Mouse (Mus musculus) erythroblast, embryonic 14.5 days (primary cell): ENCODE measurements around the gene Synj2.

Source experiments
- GATA1 ChIP-seq: IDR thresholded peaks from 2 replicates; pipeline ENCODE4 v1.6.1; 2012; ENCODE audit warnings: low read length, inconsistent platforms, mixed read lengths
- TAL1 ChIP-seq: IDR thresholded peaks from 3 replicates; pipeline ENCODE4 v1.6.1; 2012; ENCODE audit warnings: low read length, inconsistent platforms, mixed read lengths

GRCm38 (mm10) chr17:5932161-5932560 lies 8.9 kb upstream of the Synj2 start:
- TF ChIP-seq GATA1 = no peak
- no peak for TF ChIP-seq TAL1
